Mouse (Mus musculus): ENCODE results near the gene Myom3. TPM values are rescaled to one million over a fixed set of nuclear protein-coding genes. Genes with fewer than 3 reads are reported as not detected.

Myom3 gene
- total and polyA plus RNA-seq, 3 experiments: not detected

GRCm38 (mm10) chr4:135828491-135828890 lies 69.0 kb downstream of the Myom3 start:
- Histone ChIP-seq H3K9me3 (replicated peaks; ENCODE audit: insufficient read depth, low read length) (no peaks in the 10 kb centered on the region), H3K79me2 (ENCODE audit: control insufficient read depth, insufficient read depth, low read length, poor library complexity) (no peaks in the 10 kb centered on the region), H3K4me1 (ENCODE audit: control insufficient read depth in 1 of 2, insufficient read depth in 2 of 2, low read length in 2 of 2) (peaks cover 0 to 6% of the 10 kb centered on the region in 2 experiments; a peak in 1 of 4 replicates), H3K27ac (ENCODE audit: control insufficient read depth, low read depth, low read length) (no peak overlapping the region), H3K9ac (ENCODE audit: control insufficient read depth, low read depth, low read length, poor library complexity, severe bottlenecking) (no peak overlapping the region), H3K27me3 (ENCODE audit: control insufficient read depth in 1 of 2, insufficient read depth in 2 of 2, low read length in 2 of 2) (0 out of 4 replicates have a peak, but pooled peaks cover 0 to 2% of the 10 kb centered on the region in 2 experiments), H3K36me3 (ENCODE audit: control insufficient read depth in 1 of 2, insufficient read depth in 2 of 2, low read length in 2 of 2) (no peaks in the 10 kb centered on the region), H3K4me3 (ENCODE audit: control insufficient read depth in 1 of 2, insufficient read depth in 1 of 2, low read depth in 2 of 2, low read length in 2 of 2) (no peak overlapping the region)
- TF ChIP-seq POLR2AphosphoS2 (IDR thresholded peaks at IDR 0.05; ENCODE audit: low read length) (no peak), CHD2 (IDR thresholded peaks at IDR 0.05; ENCODE audit: low read length) (no peak), JUND (IDR thresholded peaks at IDR 0.05; ENCODE audit: low read depth, low read length) (no peak), SMC3 (IDR thresholded peaks at IDR 0.05; ENCODE audit: low read depth, low read length) (no peak), HCFC1 (IDR thresholded peaks at IDR 0.05; ENCODE audit: low read depth, low read length) (no peak), TCF12 (IDR thresholded peaks at IDR 0.05; ENCODE audit: low read depth, low read length) (no peak), TAL1 (IDR thresholded peaks at IDR 0.05; ENCODE audit: low read length) (no peak), EP300 (IDR thresholded peaks at IDR 0.05; ENCODE audit: low read depth in 1 of 2, low read length in 2 of 2) (no peak), POLR2AphosphoS5 (IDR thresholded peaks at IDR 0.05; ENCODE audit: borderline replicate concordance, low read depth, low read length) (no peak), NELFE (IDR thresholded peaks at IDR 0.05; ENCODE audit: low read depth, low read length) (no peak), BHLHE40 (IDR thresholded peaks at IDR 0.05; ENCODE audit: borderline replicate concordance, low read depth, low read length) (no peak), POLR2A (IDR thresholded peaks at IDR 0.05; ENCODE audit: control insufficient read depth in 1 of 2, insufficient read depth in 1 of 2, low read depth in 1 of 2, low read length in 2 of 2, poor library complexity in 1 of 2) (no peak), USF2 (IDR thresholded peaks at IDR 0.05; ENCODE audit: borderline replicate concordance in 1 of 2, insufficient read depth in 1 of 2, low read depth in 1 of 2, low read length in 2 of 2) (no peak), RAD21 (IDR thresholded peaks at IDR 0.05; ENCODE audit: low read depth, low read length) (no peak), GABPA (IDR thresholded peaks at IDR 0.05; ENCODE audit: low read depth, low read length) (no peak), MAFK (IDR thresholded peaks at IDR 0.05; ENCODE audit: borderline replicate concordance, low read depth, low read length) (no peak), CHD1 (IDR thresholded peaks at IDR 0.05; ENCODE audit: low read depth, low read length) (no peak), ELF1 (IDR thresholded peaks at IDR 0.05; ENCODE audit: low read depth, low read length) (no peak), MYB (IDR thresholded peaks at IDR 0.05; ENCODE audit: low read depth, low read length) (no peak)
- no peak for DNase-seq (ENCODE audit: low read depth, low spot score)

- Histone ChIP-seq H3K27ac (ENCODE audit: control insufficient read depth, low read depth, low read length) (no peak overlapping the region), H3K4me1 (ENCODE audit: control insufficient read depth in 1 of 2, insufficient read depth in 2 of 2, low read length in 2 of 2) (no peaks in the 10 kb centered on the region), H3K9me3 (replicated peaks; ENCODE audit: insufficient read depth, low read length) (no peaks in the 10 kb centered on the region), H3K4me3 (ENCODE audit: control insufficient read depth in 1 of 2, insufficient read depth in 1 of 2, low read depth in 2 of 2, low read length in 2 of 2) (no peak overlapping the region), H3K36me3 (ENCODE audit: control insufficient read depth in 1 of 2, insufficient read depth in 2 of 2, low read length in 2 of 2) (no peaks in the 10 kb centered on the region), H3K27me3 (ENCODE audit: control insufficient read depth in 1 of 2, insufficient read depth in 2 of 2, low read length in 2 of 2) (0 out of 4 replicates have a peak, but pooled peaks cover 0 to 2% of the 10 kb centered on the region in 2 experiments), H3K79me2 (ENCODE audit: control insufficient read depth, insufficient read depth, low read length, poor library complexity) (no peaks in the 10 kb centered on the region), H3K9ac (ENCODE audit: control insufficient read depth, low read depth, low read length, poor library complexity, severe bottlenecking) (no peak overlapping the region)
- TF ChIP-seq HCFC1 (IDR thresholded peaks at IDR 0.05; ENCODE audit: low read depth, low read length): no peak
- TF ChIP-seq CTCF (IDR thresholded peaks at IDR 0.05 in 2 of 3, conservative IDR thresholded peaks at IDR 0.05 in 1 of 3; ENCODE audit: control insufficient read depth in 1 of 3, insufficient read depth in 1 of 3, low read depth in 2 of 3, low read length in 3 of 3, poor library complexity in 1 of 3, severe bottlenecking in 1 of 3): no peak
- TF ChIP-seq NELFE (IDR thresholded peaks at IDR 0.05; ENCODE audit: low read depth, low read length): no peak
- no peak for TF ChIP-seq ZMIZ1 (IDR thresholded peaks at IDR 0.05; ENCODE audit: low read depth, low read length)
- TF ChIP-seq EP300 (IDR thresholded peaks at IDR 0.05; ENCODE audit: low read depth in 1 of 2, low read length in 2 of 2): no peak
- TF ChIP-seq ZNF384 (IDR thresholded peaks at IDR 0.05; ENCODE audit: low read depth, low read length): no peak
- TF ChIP-seq E2F4 (IDR thresholded peaks at IDR 0.05; ENCODE audit: borderline replicate concordance, low read depth, low read length): no peak
- TF ChIP-seq CHD2 (IDR thresholded peaks at IDR 0.05; ENCODE audit: low read length): no peak
- TF ChIP-seq POLR2AphosphoS2 (IDR thresholded peaks at IDR 0.05; ENCODE audit: low read length): no peak
- no peak for DNase-seq (ENCODE audit: low read depth, low spot score)
Observed at GRCm38 (mm10) chr4:135832070-135832469, 72.6 kb downstream of the Myom3 start.
